Mouse (Mus musculus) thymus, adult 2 months (tissue): ENCODE results near the gene Naa38.

Source experiments
- CTCF ChIP-seq: fragments of 200-500 bp; IDR thresholded peaks from 2 replicates; pipeline ENCODE4 v1.5.1; 2012; ENCODE audit warnings: mild to moderate bottlenecking, control low read depth, low read length, moderate library complexity, borderline replicate concordance; ENCODE audit not compliant: control insufficient read depth, poor library complexity, insufficient read depth; ENCODE audit errors: extremely low read depth
- POLR2A ChIP-seq: fragments of 200-500 bp; IDR thresholded peaks from 2 replicates; pipeline ENCODE4 v1.6.1; 2012; ENCODE audit warnings: mild to moderate bottlenecking, low read length, control low read depth, moderate library complexity; ENCODE audit not compliant: control insufficient read depth, poor library complexity, insufficient read depth; ENCODE audit errors: extremely low read depth

DNA sequence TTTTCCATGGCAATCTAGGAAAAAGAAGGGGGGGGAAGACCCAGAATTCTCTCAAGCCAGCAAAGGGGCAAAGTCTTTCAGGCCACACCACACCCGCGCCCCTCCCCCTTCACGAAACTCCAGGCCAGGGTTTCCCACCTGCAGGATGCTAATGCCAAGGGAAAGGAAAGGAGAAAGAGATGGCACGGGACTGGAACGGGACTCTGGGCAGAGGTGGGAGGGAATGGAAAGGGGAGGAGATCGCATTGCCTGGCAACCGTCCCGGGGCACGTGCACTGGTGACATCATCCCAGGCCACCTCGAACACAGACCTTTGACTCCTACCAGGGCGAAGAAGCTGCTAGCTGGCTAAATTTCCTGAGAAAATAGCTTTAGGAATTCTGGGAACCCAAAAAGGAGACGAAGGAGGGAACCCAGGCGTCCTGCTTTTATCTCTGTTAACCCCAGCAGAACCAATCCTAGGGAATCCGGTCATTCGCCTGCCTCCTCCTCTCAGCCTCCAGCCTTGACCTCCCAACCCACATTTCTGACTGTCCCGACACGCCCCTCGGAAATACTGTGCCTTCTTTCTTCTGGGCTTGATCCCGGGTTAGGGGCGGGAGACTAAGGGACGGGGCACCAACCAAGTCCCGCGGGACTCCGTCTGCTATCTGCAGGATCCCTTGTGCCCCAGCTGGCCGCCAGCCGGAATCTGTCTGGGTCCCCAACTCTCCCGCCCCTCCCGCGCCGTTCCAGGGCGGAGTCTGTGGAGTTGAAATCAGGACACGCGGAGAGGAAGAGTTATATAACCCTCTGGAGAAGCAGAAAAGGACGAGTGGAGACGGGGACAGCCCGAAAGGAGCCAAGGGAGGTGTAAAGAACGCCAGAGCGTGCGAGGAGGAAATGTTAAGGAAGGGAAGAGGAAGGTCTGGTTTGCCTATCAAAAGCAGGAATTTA lies 22.4 kb downstream of the Naa38 start:
- no peak for TF ChIP-seq CTCF
- 0 out of 2 replicates have a peak, but pooled peaks have one; percentile 21 for TF ChIP-seq POLR2A
